Mouse (Mus musculus) layer of hippocampus, adult 18-20 months (tissue): ENCODE results near the gene Wwox. TPM values are rescaled to one million over a fixed set of nuclear protein-coding genes. Genes with fewer than 3 reads are reported as not detected.

Source experiments
- DNase-seq, 2 experiments: peaks; one replicate each; pipeline ENCODE4 v3.0.0; 2022; ENCODE audit warnings: low spot score in 2 of 2
- total RNA-seq, 2 experiments: library from RNA; stranded (reverse); gene quantifications; 2 replicates each; pipeline ENCODE4 v1.2.3; 2021

Gene Wwox
- total RNA-seq, 2 experiments from 2014 or later: 14.9 to 15.3 TPM

DNA sequence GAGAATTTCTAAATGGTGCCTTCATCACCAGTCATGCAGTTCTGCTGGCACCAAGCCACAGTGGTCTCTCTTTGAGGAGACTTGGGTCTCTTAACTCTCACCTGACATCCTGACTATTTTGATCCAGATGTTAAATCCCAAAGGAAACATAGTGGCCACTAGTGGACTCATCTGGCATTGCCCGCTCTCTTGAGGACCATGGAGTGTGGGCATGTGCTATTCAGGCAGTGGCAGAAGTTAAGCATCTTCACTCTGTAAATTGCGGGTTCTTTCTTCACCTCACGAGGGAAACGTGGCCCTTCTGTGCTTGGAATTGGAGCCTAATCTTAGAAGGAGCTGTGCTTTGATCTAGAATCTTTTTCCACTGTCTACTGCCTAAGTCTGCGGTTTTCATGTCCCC, 956.4 kb downstream of the Wwox start:
- DNase-seq: no peak

DNA sequence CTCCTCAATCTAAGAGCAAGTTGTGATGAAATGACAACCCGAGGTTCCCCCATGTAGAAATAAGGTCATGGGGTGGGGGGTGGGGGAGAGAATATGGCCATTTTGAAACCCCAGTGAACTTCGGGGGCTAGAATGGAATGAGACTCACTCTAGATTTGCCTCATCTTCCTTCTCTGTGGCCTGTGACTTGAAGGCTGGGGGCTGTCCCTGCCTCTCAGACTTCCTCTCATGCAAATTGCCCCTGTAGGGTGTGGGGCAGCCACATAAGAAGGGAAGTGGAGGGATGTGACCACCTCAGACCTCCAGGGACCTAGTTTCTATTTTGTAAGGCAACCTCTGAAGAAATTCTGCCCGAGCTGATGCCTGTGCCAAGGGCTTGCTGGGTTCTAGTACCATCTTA, 958.5 kb downstream of the Wwox start:
- no peak for DNase-seq

DNA sequence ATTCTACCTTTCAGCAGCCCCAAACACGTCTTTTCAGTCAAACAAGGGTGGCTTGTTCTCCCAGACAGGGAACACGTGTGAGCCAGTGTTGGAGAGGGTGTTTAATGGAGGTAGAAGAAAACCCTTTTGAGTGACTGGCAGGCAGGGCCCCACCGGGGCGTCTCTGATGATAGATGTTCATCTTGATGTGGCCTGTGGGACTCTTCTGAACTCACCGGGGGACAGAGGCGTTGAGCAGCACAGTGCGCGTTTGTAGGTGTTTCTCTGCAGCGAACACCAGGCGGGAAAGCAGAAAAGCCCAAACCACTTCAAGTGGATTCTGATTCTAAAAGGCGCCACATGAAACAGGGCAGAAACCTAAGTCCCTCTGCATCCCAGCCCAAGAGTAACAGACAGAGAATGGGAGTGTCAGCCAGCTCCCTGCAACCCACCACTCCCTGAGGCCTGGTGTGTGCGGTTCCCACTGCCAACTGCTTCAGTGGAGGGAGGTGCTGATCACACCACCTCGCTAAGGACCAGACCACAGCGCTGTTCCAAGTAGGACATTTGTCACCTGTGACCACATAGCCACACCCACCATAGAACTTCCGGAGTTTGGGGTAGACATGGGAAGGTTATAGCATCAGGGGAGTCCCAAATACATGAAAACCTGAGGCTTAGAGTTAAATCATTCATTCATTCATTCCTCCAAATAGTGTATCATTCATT, 960.7 kb downstream of the Wwox start:
- no peak for DNase-seq

Other genes with a start within 250 kb of the Wwox start
- 10 to 100 TPM in 1 of 2 experiments, 1 to 10 TPM in 1; 9.5 to 17.3 TPM for gene Vat1l, start 234.0 kb upstream of the Wwox start, total RNA-seq
- not detected for gene Clec3a, start 21.6 kb upstream of the Wwox start, total RNA-seq